Mouse (Mus musculus): ENCODE data around the gene Lum.

GRCm38 (mm10) chr10:97536921-97537320, 28.0 kb upstream of the Lum start:
- TF ChIP-seq EP300 (IDR thresholded peaks at IDR 0.05; ENCODE audit: low read depth) (no peak), CTCF (IDR thresholded peaks at IDR 0.05; ENCODE audit: low read depth) (no peak)
